Mouse (Mus musculus) gonadal fat pad, adult 2 months (tissue): ENCODE results near the gene B4galt1. TPM values are rescaled to one million over a fixed set of nuclear protein-coding genes. Genes with fewer than 3 reads are reported as not detected.

ENCODE experiments used
- DNase-seq: peaks from one replicate; pipeline ENCODE4 v3.0.0-alpha.2; 2012; ENCODE audit warnings: low read depth
- polyA plus RNA-seq: library from polyadenylated mRNA; depleted of rRNA; stranded (reverse); fragments of >200 nt; gene quantifications from 2 replicates; pipeline ENCODE4 v1.2.3, GENCODE M21; 2012; rRNA removed

B4galt1 gene
- 38.1 and 66.2 TPM in 2 replicates for polyA plus RNA-seq

GRCm38 (mm10) chr4:40853565-40854386 lies at the start of gene B4galt1:
TSS of gene B4galt1 (minus strand) at chr4:40854005.
- DNase-seq, result no peak

- DNase-seq, result no peak
Measured at GRCm38 (mm10) chr4:40900612-40901011, 46.8 kb upstream of the B4galt1 start.

- DNase-seq, result no peak
Measured at GRCm38 (mm10) chr4:40900071-40900470, 46.3 kb upstream of the B4galt1 start.

GRCm38 (mm10) chr4:40899264-40899663 lies 45.5 kb upstream of the B4galt1 start:
- DNase-seq, result no peak

- DNase-seq, result no peak
Measured at GRCm38 (mm10) chr4:40898476-40899044, 44.8 kb upstream of the B4galt1 start.

- no peak for DNase-seq
Measured at GRCm38 (mm10) chr4:40895646-40896045, 41.8 kb upstream of the B4galt1 start.

GRCm38 (mm10) chr4:40895118-40895517 lies 41.3 kb upstream of the B4galt1 start:
- DNase-seq, result no peak

- no peak for DNase-seq
Measured at GRCm38 (mm10) chr4:40891206-40891605, 37.4 kb upstream of the B4galt1 start.

GRCm38 (mm10) chr4:40889983-40890382 lies 36.2 kb upstream of the B4galt1 start:
- DNase-seq, result no peak

GRCm38 (mm10) chr4:40889252-40889651 lies 35.4 kb upstream of the B4galt1 start:
- no peak for DNase-seq

GRCm38 (mm10) chr4:40888839-40889238 lies 35.0 kb upstream of the B4galt1 start:
- no peak for DNase-seq

GRCm38 (mm10) chr4:40885883-40886282 lies 32.1 kb upstream of the B4galt1 start:
- DNase-seq, result no peak

GRCm38 (mm10) chr4:40885166-40885525 lies 31.3 kb upstream of the B4galt1 start:
- DNase-seq, result no peak

GRCm38 (mm10) chr4:40884282-40885165 lies 30.7 kb upstream of the B4galt1 start:
- no peak for DNase-seq

GRCm38 (mm10) chr4:40883200-40883599 lies 29.4 kb upstream of the B4galt1 start:
- DNase-seq, result no peak

GRCm38 (mm10) chr4:40877528-40877927 lies 23.7 kb upstream of the B4galt1 start:
- no peak for DNase-seq

- DNase-seq, result no peak
Measured at GRCm38 (mm10) chr4:40876814-40877371, 23.1 kb upstream of the B4galt1 start.

- DNase-seq, result no peak
Measured at GRCm38 (mm10) chr4:40875842-40876241, 22.0 kb upstream of the B4galt1 start.

- DNase-seq, result no peak
Measured at GRCm38 (mm10) chr4:40874794-40875552, 21.2 kb upstream of the B4galt1 start.

GRCm38 (mm10) chr4:40874151-40874600 lies 20.4 kb upstream of the B4galt1 start:
- DNase-seq, result no peak

GRCm38 (mm10) chr4:40873320-40873719 lies 19.5 kb upstream of the B4galt1 start:
- DNase-seq, result no peak
